Mouse (Mus musculus) lung, postnatal 0 days (tissue): Measurements from ENCODE around the gene Cfap97.

Source experiments
- CTCF ChIP-seq: IDR thresholded peaks from 2 replicates; pipeline ENCODE4 v1.5.1; 2016; ENCODE audit warnings: antibody characterized with exemption, mild to moderate bottlenecking
- EP300 ChIP-seq: IDR thresholded peaks from 2 replicates; pipeline ENCODE4 v1.6.1; 2016; ENCODE audit warnings: antibody characterized with exemption, mild to moderate bottlenecking, control low read depth

DNA sequence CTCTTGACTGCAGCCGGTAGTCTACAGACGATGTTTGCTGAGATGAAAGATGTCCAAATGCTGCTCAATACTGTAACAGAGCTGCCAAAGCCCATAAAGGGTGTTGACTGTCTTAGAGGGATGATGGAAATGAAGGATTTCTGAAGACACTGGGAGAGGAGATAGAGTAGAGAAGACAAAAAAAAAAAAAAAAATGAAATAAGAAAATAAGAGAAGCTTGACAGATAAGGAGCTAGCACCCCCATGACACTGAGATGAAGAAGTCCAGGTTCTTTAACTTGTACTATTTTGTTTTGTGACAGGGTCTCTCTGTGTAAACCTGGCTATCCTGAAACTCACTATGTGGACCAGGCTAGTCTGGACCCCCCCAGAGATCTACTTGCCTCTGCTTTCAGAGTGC is 1.5 kb downstream of the Cfap97 start:
- TF ChIP-seq CTCF (no peak), EP300 (no peak)
